Mouse (Mus musculus): ENCODE data around the gene Catip. TPM values are rescaled to one million over a fixed set of nuclear protein-coding genes. Genes with fewer than 3 reads are reported as not detected.
A peak's percentile ranks its signal among the peaks of the same experiment; 100 is the strongest.

Gene Catip
- polyA plus RNA-seq, 1 experiment from 2014 or later, result 0.55 TPM

DNA sequence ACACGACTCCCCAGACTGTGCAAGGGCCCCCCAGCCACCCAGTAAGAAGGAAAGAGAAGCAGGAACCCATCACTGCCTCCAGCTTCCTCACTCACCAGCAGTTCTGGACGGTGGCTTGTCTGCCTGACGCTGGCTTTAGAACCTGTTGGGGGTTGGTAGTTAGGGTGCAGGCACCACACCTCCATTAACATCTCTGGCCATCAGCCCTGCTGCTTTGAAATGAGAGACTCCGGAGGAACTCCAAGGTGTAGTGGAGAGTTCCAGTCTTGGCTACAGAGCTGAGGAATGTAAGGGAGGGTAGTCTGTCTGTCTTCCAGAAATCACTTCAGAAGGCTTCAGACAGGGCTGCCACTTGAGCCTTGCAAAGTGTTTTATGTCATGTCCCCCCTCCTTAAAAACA is 8.1 kb downstream of the Catip start:
- H3K9ac ChIP-seq, result no peak overlapping the region
- H3K27me3 ChIP-seq (replicated peaks), result no peaks in the 10 kb centered on the region
- H3K27ac ChIP-seq, result no peak overlapping the region
- no peak for ATAC-seq (ENCODE audit: insufficient read depth, low FRiP score, low read depth)
- H3K36me3 ChIP-seq, result no peaks in the 10 kb centered on the region
- H3K4me2 ChIP-seq, result no peak overlapping the region
- WGBS, result 44% methylated on average over 4 of the region's 4 CpGs
- no peak overlapping the region for H3K4me3 ChIP-seq (replicated peaks)
- no peaks in the 10 kb centered on the region; the same call in none of the 2 replicates for H3K4me1 ChIP-seq
- H3K9me3 ChIP-seq, result no peaks in the 10 kb centered on the region

- Histone ChIP-seq H3K27me3 (replicated peaks) (no peaks in the 10 kb centered on the region), H3K4me1 (peaks cover 5% of the 10 kb centered on the region; the same call in 1 of the 2 replicates), H3K9me3 (no peaks in the 10 kb centered on the region), H3K4me3 (replicated peaks) (no peak overlapping the region), H3K36me3 (no peaks in the 10 kb centered on the region), H3K4me2 (no peak overlapping the region), H3K9ac (no peak overlapping the region), H3K27ac (no peak overlapping the region)
- 77% methylated on average over 4 of the region's 4 CpGs for WGBS
- ATAC-seq (ENCODE audit: insufficient read depth, low FRiP score, low read depth), result no peak
Observed at GRCm38 (mm10) chr1:74373372-74373771, 11.5 kb downstream of the Catip start.

DNA sequence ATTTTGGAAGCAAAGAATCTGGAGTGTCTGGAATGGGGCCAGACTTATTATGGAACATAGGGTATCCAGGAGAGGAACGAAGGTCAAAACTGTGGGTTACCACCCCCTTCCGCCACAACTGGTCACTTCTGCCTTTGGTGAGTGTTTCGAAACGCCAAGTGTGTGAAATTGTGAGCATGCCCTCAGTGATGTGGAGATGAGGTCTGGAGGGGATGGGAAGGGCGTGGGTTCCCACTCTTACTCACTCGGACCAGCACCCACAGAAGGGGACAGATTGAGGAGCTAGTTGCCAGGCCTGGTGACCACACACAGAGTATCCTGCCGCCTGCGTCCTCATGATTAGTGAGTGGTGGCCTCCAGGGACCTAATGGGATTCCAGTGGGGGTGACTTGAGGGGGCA is 13.1 kb downstream of the Catip start, which contains the start of gene Slc11a1:
Gene Slc11a1 (plus strand): TSS at position 216 of the 400 bp plus-strand sequence.
- no peaks in the 10 kb centered on the region for H3K27me3 ChIP-seq (replicated peaks)
- H3K27ac ChIP-seq, result no peak within 1 kb of the TSS
- no peaks in the 10 kb centered on the region for H3K36me3 ChIP-seq
- peak within 1 kb of the TSS; percentile 3; the same call in 1 of the 2 replicates for H3K4me2 ChIP-seq
- H3K4me3 ChIP-seq (replicated peaks), result no peak within 1 kb of the TSS; the same call in 1 of the 2 replicates
- H3K9me3 ChIP-seq, result no peaks in the 10 kb centered on the region
- 0 out of 2 replicates have a peak, but pooled peaks cover 5% of the 10 kb centered on the region for H3K4me1 ChIP-seq
- 64% methylated on average over 8 of the region's 8 CpGs for WGBS
- ATAC-seq (ENCODE audit: insufficient read depth, low FRiP score, low read depth), result no peak
- no peak within 1 kb of the TSS for H3K9ac ChIP-seq

- H3K27me3 ChIP-seq (replicated peaks), result no peaks in the 10 kb centered on the region
- H3K9ac ChIP-seq, result no peak overlapping the region
- H3K4me3 ChIP-seq (replicated peaks), result no peak overlapping the region; the same call in 1 of the 2 replicates
- H3K4me1 ChIP-seq, result 0 out of 2 replicates have a peak, but pooled peaks cover 5% of the 10 kb centered on the region
- peak overlapping the region; percentile 3; the same call in 1 of the 2 replicates for H3K4me2 ChIP-seq
- no peaks in the 10 kb centered on the region for H3K36me3 ChIP-seq
- no peak overlapping the region for H3K27ac ChIP-seq
- no peaks in the 10 kb centered on the region for H3K9me3 ChIP-seq
- 71% methylated on average over 10 of the region's 10 CpGs for WGBS
- no peak for ATAC-seq (ENCODE audit: insufficient read depth, low FRiP score, low read depth)
Observed at GRCm38 (mm10) chr1:74375561-74375960, 13.7 kb downstream of the Catip start.

DNA sequence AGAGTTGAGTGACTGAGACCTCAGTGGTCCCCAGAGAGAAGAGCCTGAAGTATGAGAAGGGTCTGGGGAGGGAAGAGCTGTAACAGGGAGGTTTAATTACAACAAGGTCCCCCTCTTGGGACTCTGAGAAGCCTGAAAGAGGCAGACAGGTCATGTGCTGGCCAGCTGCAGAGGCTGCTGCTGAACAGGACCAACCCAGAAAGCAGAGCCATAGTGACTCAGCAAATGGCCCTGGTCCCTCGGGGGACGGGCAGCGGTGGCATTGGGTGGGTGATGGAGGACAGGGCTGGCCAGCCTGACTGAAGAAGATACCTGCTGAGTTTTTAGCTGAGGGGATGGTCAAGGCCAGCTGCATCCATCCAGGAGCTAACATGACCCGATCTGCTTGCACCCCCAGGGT is 14.5 kb downstream of the Catip start:
- H3K27me3 ChIP-seq (replicated peaks), result no peaks in the 10 kb centered on the region
- WGBS, result 79% methylated on average over 4 of the region's 4 CpGs
- H3K9ac ChIP-seq, result no peak overlapping the region
- no peak overlapping the region for H3K4me2 ChIP-seq
- no peak for ATAC-seq (ENCODE audit: insufficient read depth, low FRiP score, low read depth)
- no peaks in the 10 kb centered on the region for H3K36me3 ChIP-seq
- H3K27ac ChIP-seq, result no peak overlapping the region
- H3K4me3 ChIP-seq (replicated peaks), result no peak overlapping the region
- H3K4me1 ChIP-seq, result 0 out of 2 replicates have a peak, but pooled peaks cover 5% of the 10 kb centered on the region
- no peaks in the 10 kb centered on the region for H3K9me3 ChIP-seq

GRCm38 (mm10) chr1:74379058-74379504 is 17.2 kb downstream of the Catip start:
- WGBS, result 70% methylated on average over 7 of the region's 7 CpGs
- ATAC-seq (ENCODE audit: insufficient read depth, low FRiP score, low read depth), result no peak
- H3K4me1 ChIP-seq, result 0 out of 2 replicates have a peak, but pooled peaks cover 5% of the 10 kb centered on the region
- H3K9ac ChIP-seq, result no peak overlapping the region
- no peaks in the 10 kb centered on the region for H3K9me3 ChIP-seq
- H3K27me3 ChIP-seq (replicated peaks), result no peaks in the 10 kb centered on the region
- no peaks in the 10 kb centered on the region for H3K36me3 ChIP-seq
- no peak overlapping the region for H3K4me2 ChIP-seq
- no peak overlapping the region for H3K4me3 ChIP-seq (replicated peaks)
- no peak overlapping the region for H3K27ac ChIP-seq

GRCm38 (mm10) chr1:74380484-74380883 is 18.6 kb downstream of the Catip start:
- H3K27ac ChIP-seq, result no peak overlapping the region
- no peaks in the 10 kb centered on the region for H3K36me3 ChIP-seq
- no peak overlapping the region for H3K4me3 ChIP-seq (replicated peaks)
- 0 out of 2 replicates have a peak, but pooled peaks cover 1% of the 10 kb centered on the region for H3K4me1 ChIP-seq
- WGBS, result 71% methylated on average over 5 of the region's 5 CpGs
- H3K4me2 ChIP-seq, result no peak overlapping the region
- no peaks in the 10 kb centered on the region for H3K27me3 ChIP-seq (replicated peaks)
- no peaks in the 10 kb centered on the region for H3K9me3 ChIP-seq
- no peak for ATAC-seq (ENCODE audit: insufficient read depth, low FRiP score, low read depth)
- H3K9ac ChIP-seq, result no peak overlapping the region

- Histone ChIP-seq H3K9ac (no peak overlapping the region), H3K4me2 (no peak overlapping the region), H3K9me3 (no peaks in the 10 kb centered on the region), H3K4me1 (0 out of 2 replicates have a peak, but pooled peaks cover 2% of the 10 kb centered on the region), H3K27me3 (replicated peaks) (no peaks in the 10 kb centered on the region), H3K36me3 (no peaks in the 10 kb centered on the region), H3K4me3 (replicated peaks) (no peak overlapping the region), H3K27ac (no peak overlapping the region)
- ATAC-seq (ENCODE audit: insufficient read depth, low FRiP score, low read depth), result no peak; the same call in 1 of the 2 replicates
- 87% methylated on average over 10 of the region's 10 CpGs for WGBS
Observed at GRCm38 (mm10) chr1:74381588-74382021, 19.7 kb downstream of the Catip start.

- H3K27ac ChIP-seq, result no peak overlapping the region
- no peak for ATAC-seq (ENCODE audit: insufficient read depth, low FRiP score, low read depth)
- whole genome bisulfite sequencing, result 68% methylated on average over 13 of the region's 13 CpGs
- H3K9me3 ChIP-seq, result no peaks in the 10 kb centered on the region
- no peak overlapping the region for H3K4me3 ChIP-seq (replicated peaks)
- no peaks in the 10 kb centered on the region for H3K36me3 ChIP-seq
- no peak overlapping the region for H3K9ac ChIP-seq
- H3K27me3 ChIP-seq (replicated peaks), result no peaks in the 10 kb centered on the region
- H3K4me2 ChIP-seq, result no peak overlapping the region
- H3K4me1 ChIP-seq, result peaks cover 12% of the 10 kb centered on the region
Observed at GRCm38 (mm10) chr1:74383385-74383784, 21.5 kb downstream of the Catip start.

DNA sequence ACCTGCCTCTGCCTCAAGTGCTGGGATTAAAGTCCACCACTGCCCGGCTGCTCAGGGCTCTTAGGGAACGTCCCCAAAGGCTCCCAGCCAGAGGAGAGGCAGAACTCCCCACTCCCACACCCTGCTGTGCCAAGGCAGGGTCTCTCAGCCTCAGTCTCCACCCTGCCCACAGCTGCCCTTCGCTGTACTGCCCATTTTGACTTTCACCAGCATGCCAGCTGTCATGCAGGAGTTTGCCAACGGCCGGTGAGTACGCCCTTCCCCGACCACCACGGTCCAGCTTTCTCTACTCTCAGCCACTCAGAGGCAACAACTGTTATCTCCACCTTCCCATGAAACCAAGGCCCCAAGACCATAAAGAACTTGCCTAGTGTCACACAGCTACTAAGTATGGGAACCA is 22.6 kb downstream of the Catip start:
- WGBS, result 84% methylated on average over 8 of the region's 8 CpGs
- Histone ChIP-seq H3K27me3 (replicated peaks) (no peaks in the 10 kb centered on the region), H3K4me3 (replicated peaks) (no peak overlapping the region), H3K4me2 (no peak overlapping the region), H3K27ac (no peak overlapping the region), H3K9ac (no peak overlapping the region), H3K4me1 (peaks cover 16% of the 10 kb centered on the region), H3K9me3 (no peaks in the 10 kb centered on the region), H3K36me3 (no peaks in the 10 kb centered on the region)
- ATAC-seq (ENCODE audit: insufficient read depth, low FRiP score, low read depth), result no peak

GRCm38 (mm10) chr1:74385064-74385463 is 23.2 kb downstream of the Catip start:
- Histone ChIP-seq H3K4me1 (peaks cover 22% of the 10 kb centered on the region), H3K27me3 (replicated peaks) (no peaks in the 10 kb centered on the region), H3K4me2 (no peak overlapping the region), H3K4me3 (replicated peaks) (no peak overlapping the region), H3K27ac (no peak overlapping the region), H3K9ac (no peak overlapping the region), H3K9me3 (no peaks in the 10 kb centered on the region), H3K36me3 (no peaks in the 10 kb centered on the region)
- ATAC-seq (ENCODE audit: insufficient read depth, low FRiP score, low read depth), result no peak
- WGBS, result 89% methylated on average over 10 of the region's 10 CpGs

DNA sequence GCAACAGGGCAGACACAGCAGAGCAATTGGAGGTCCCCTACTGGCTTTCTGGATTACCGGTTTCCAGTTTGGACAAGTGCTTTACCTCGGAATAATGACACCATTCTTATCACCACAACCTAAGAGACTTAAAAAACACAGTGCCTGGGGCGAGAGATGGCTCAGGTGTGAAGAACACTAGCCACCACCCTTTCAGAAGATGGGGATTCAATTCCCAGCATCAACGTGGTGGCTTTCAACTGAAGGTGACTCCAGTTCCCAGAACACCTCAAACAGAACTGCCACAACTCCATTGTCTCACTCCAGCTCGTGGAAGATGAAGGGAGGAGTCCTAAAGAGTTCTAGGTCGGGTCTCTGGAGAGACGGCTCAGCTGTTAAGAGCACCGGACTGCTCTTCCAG is 23.6 kb downstream of the Catip start:
- no peaks in the 10 kb centered on the region for H3K36me3 ChIP-seq
- no peaks in the 10 kb centered on the region for H3K27me3 ChIP-seq (replicated peaks)
- no peak for ATAC-seq (ENCODE audit: insufficient read depth, low FRiP score, low read depth)
- H3K9me3 ChIP-seq, result no peaks in the 10 kb centered on the region
- H3K4me2 ChIP-seq, result no peak overlapping the region
- no peak overlapping the region for H3K27ac ChIP-seq
- H3K4me1 ChIP-seq, result peaks cover 26% of the 10 kb centered on the region
- no peak overlapping the region for H3K4me3 ChIP-seq (replicated peaks)
- H3K9ac ChIP-seq, result no peak overlapping the region
- WGBS, result 80% methylated on average over 8 of the region's 8 CpGs

- Histone ChIP-seq H3K4me3 (replicated peaks) (peak overlapping the region; percentile 54), H3K27me3 (replicated peaks) (no peaks in the 10 kb centered on the region), H3K36me3 (no peaks in the 10 kb centered on the region), H3K4me1 (peaks cover 31% of the 10 kb centered on the region), H3K27ac (peak overlapping the region; percentile 99), H3K9ac (peak overlapping the region; percentile 54), H3K9me3 (no peaks in the 10 kb centered on the region), H3K4me2 (peak overlapping the region; percentile 64)
- no peak for ATAC-seq (ENCODE audit: insufficient read depth, low FRiP score, low read depth)
- WGBS, result 45% methylated on average over 7 of the region's 10 CpGs
Observed at GRCm38 (mm10) chr1:74386363-74386713, 24.4 kb downstream of the Catip start.

Data from stomach, embryonic 15.5 days (tissue).